Mouse (Mus musculus) stomach, postnatal 0 days (tissue): ENCODE data around the gene Bysl. TPM values are rescaled to one million over a fixed set of nuclear protein-coding genes. Genes with fewer than 3 reads are reported as not detected.

ENCODE experiments used
- ATAC-seq: fragments of 200-750 bp; cut with Nextera tagmentation; 2 replicates; pipeline ENCODE4 v1.8.0; 2017; ENCODE audit not compliant: low FRiP score, low TSS enrichment
- DNase-seq: peaks from one replicate; pipeline ENCODE4 v3.0.0-alpha.2; 2016; ENCODE audit warnings: low spot score
- H3K27ac ChIP-seq: fragments of 300-500 bp; sonication (generic); replicated peaks from 2 replicates; pipeline ENCODE4 v1.5.1; 2014; ENCODE audit warnings: mild to moderate bottlenecking, control low read depth
- H3K27me3 ChIP-seq: fragments of 300-500 bp; sonication (generic); 2 replicates; pipeline ENCODE4 v1.6.1; 2014; ENCODE audit warnings: low read length; ENCODE audit not compliant: control insufficient read depth, insufficient read depth
- H3K36me3 ChIP-seq: fragments of 300-500 bp; sonication (generic); 2 replicates; pipeline ENCODE4 v1.6.1; 2014; ENCODE audit warnings: low read length, mixed read lengths; ENCODE audit not compliant: control insufficient read depth, insufficient read depth
- H3K4me1 ChIP-seq: fragments of 300-500 bp; sonication (generic); replicated peaks from 2 replicates; pipeline ENCODE4 v1.6.1; 2014; ENCODE audit warnings: antibody characterized with exemption; ENCODE audit not compliant: control insufficient read depth, insufficient read depth
- H3K4me2 ChIP-seq: fragments of 300-500 bp; sonication (generic); replicated peaks from 2 replicates; pipeline ENCODE4 v1.6.1; 2014; ENCODE audit warnings: low read depth, mild to moderate bottlenecking, control low read depth, moderate library complexity
- H3K4me3 ChIP-seq: fragments of 300-500 bp; sonication (generic); 2 replicates; pipeline ENCODE4 v1.5.1; 2014; ENCODE audit warnings: low read depth, low read length, control low read depth
- H3K9ac ChIP-seq: fragments of 300-500 bp; sonication (generic); 2 replicates; pipeline ENCODE4 v1.6.1; 2014; ENCODE audit warnings: mild to moderate bottlenecking, low read length, control low read depth, mixed read lengths
- H3K9me3 ChIP-seq: fragments of 300-500 bp; sonication (generic); 2 replicates; pipeline ENCODE4 v1.6.1; 2016; ENCODE audit warnings: low read length; ENCODE audit not compliant: control insufficient read depth
- CTCF ChIP-seq: IDR thresholded peaks from 2 replicates; pipeline ENCODE4 v1.5.1; 2016; ENCODE audit warnings: antibody characterized with exemption, low read depth, mild to moderate bottlenecking, moderate library complexity
- EP300 ChIP-seq: optimal IDR thresholded peaks from 2 replicates; pipeline ENCODE3; 2016; ENCODE audit warnings: antibody characterized with exemption
- WGBS: fragments of 180-500 bp; shearing (Covaris S2); extraction: QIAGEN DNeasy Blood & Tissue Kit; methylation state at CpG from one replicate; pipeline ENCODE4 v1.1.7; 2014; 5-methylcytosine and 5-hydroxymethylcytosine counted together
- polyA plus RNA-seq: library from polyadenylated mRNA; unstranded; fragments of >200 nt; fragmentation: Nextera tagmentation; extraction: Ambion mirVana; gene quantifications from 2 replicates; pipeline ENCODE4 v1.2.1, GENCODE M21; 2015

Bysl gene
- polyA plus RNA-seq, 1 experiment from 2014 or later = 13.6 TPM

DNA sequence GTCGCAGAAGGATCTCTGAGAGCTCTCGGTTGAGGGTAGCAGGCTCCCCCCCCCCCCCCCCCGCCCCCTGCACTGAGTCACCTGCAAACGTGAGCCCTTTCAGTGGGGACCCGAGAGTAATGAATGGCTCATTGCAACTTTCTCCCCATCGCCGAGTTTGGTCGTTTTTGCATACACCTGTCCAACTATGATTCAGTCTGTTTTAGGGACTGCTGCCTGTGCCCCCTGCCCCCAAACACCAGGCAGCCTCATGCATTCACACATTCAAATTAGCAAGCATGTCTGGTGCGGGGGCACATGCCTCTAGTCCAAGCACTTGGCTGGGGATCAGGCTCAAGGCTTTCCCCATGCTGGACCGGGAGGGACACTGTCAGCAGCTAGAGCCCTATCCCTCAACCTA lies 56.7 kb downstream of the Bysl start:
- H3K27me3 ChIP-seq = no peaks in the 10 kb centered on the region
- H3K9me3 ChIP-seq = no peaks in the 10 kb centered on the region
- TF ChIP-seq CTCF (no peak), EP300 (no peak)
- H3K36me3 ChIP-seq = no peaks in the 10 kb centered on the region
- no peaks in the 10 kb centered on the region for H3K4me1 ChIP-seq
- H3K4me2 ChIP-seq = no peak overlapping the region
- WGBS = 59% methylated on average over 9 of the region's 10 CpGs
- H3K27ac ChIP-seq = no peak overlapping the region
- ATAC-seq (no peak), DNase-seq (no peak)
- H3K9ac ChIP-seq = no peak overlapping the region
- no peak overlapping the region for H3K4me3 ChIP-seq

GRCm38 (mm10) chr17:47552994-47553393 lies 58.3 kb downstream of the Bysl start:
- Histone ChIP-seq H3K9ac (no peak overlapping the region), H3K27me3 (no peaks in the 10 kb centered on the region), H3K27ac (no peak overlapping the region), H3K4me1 (no peaks in the 10 kb centered on the region), H3K36me3 (no peaks in the 10 kb centered on the region), H3K4me2 (no peak overlapping the region), H3K4me3 (no peak overlapping the region), H3K9me3 (no peaks in the 10 kb centered on the region)
- TF ChIP-seq CTCF = no peak
- no peak for TF ChIP-seq EP300
- no peak for DNase-seq
- ATAC-seq = no peak

- Histone ChIP-seq H3K9me3 (no peaks in the 10 kb centered on the region), H3K27me3 (no peaks in the 10 kb centered on the region), H3K27ac (no peak overlapping the region), H3K36me3 (no peaks in the 10 kb centered on the region), H3K4me1 (no peaks in the 10 kb centered on the region), H3K4me3 (no peak overlapping the region), H3K4me2 (no peak overlapping the region), H3K9ac (no peak overlapping the region)
- no peak for DNase-seq
- TF ChIP-seq CTCF (no peak), EP300 (no peak)
- no peak for ATAC-seq
- WGBS = 75% methylated on average over 7 of the region's 7 CpGs
These were observed 60.2 kb downstream of the Bysl start for GRCm38 (mm10) chr17:47551049-47551448.

Other genes starting within 250 kb of the Bysl start
- gene Mrps10, start 242.6 kb downstream of the Bysl start, polyA plus RNA-seq = 58.6 and 59.5 TPM in 2 replicates
- 0.17 and 0.22 TPM in 2 replicates for gene Guca1b, start 226.1 kb downstream of the Bysl start, polyA plus RNA-seq
- gene Guca1a, start 210.9 kb downstream of the Bysl start, polyA plus RNA-seq = 5.4 and 6.7 TPM in 2 replicates
- 8.9 and 10.9 TPM in 2 replicates for gene AI661453, start 174.9 kb downstream of the Bysl start, polyA plus RNA-seq
- 0.24 and 0.45 TPM in 2 replicates for gene 1700001C19Rik, start 174.1 kb downstream of the Bysl start, polyA plus RNA-seq
- gene Taf8, start 109.2 kb downstream of the Bysl start, polyA plus RNA-seq = 11.0 and 11.1 TPM in 2 replicates
- gene Ccnd3, start 106.4 kb downstream of the Bysl start, polyA plus RNA-seq = 219 and 242 TPM in 2 replicates
- gene Med20, start 90 bp upstream of the Bysl start, polyA plus RNA-seq = 23.8 and 25.1 TPM in 2 replicates
- gene Gm20517, start 97 bp upstream of the Bysl start, polyA plus RNA-seq = 1.1 and 1.5 TPM in 2 replicates
- gene Usp49, start 19.2 kb upstream of the Bysl start, polyA plus RNA-seq = 1.9 and 2.1 TPM in 2 replicates
- gene Tomm6, start 76.9 kb upstream of the Bysl start, polyA plus RNA-seq = 353 and 386 TPM in 2 replicates
- 2.3 and 2.7 TPM in 2 replicates for gene Frs3, start 77.5 kb upstream of the Bysl start, polyA plus RNA-seq
- 0.16 TPM in 1 of 2 replicates, not detected in the other for gene Gm21981, start 83.0 kb upstream of the Bysl start, polyA plus RNA-seq
- 0.19 and 0.51 TPM in 2 replicates for gene Prickle4, start 83.2 kb upstream of the Bysl start, polyA plus RNA-seq
- gene Pgc, start 115.3 kb upstream of the Bysl start, polyA plus RNA-seq = 1,647 and 1,784 TPM in 2 replicates
- 10.4 and 13.8 TPM in 2 replicates for gene Tfeb, start 125.5 kb upstream of the Bysl start, polyA plus RNA-seq
- 6.2 and 6.3 TPM in 2 replicates for gene Mdfi, start 223.2 kb upstream of the Bysl start, polyA plus RNA-seq